Mouse (Mus musculus) myocyte (in vitro differentiated cells): ENCODE measurements around the gene Tmpo. TPM values are rescaled to one million over a fixed set of nuclear protein-coding genes. Genes with fewer than 3 reads are reported as not detected.

ENCODE experiments used
- H3K27me3 ChIP-seq: one replicate; pipeline ENCODE4 v1.6.1; 2011; ENCODE audit not compliant: control insufficient read depth, insufficient read depth, insufficient read length
- H3K36me3 ChIP-seq: one replicate; pipeline ENCODE4 v1.6.1; 2011; ENCODE audit not compliant: control insufficient read depth, insufficient read depth
- H3K4me2 ChIP-seq: one replicate; pipeline ENCODE4 v1.6.1; 2011; ENCODE audit warnings: low read depth, control low read depth
- H3K4me3 ChIP-seq: one replicate; pipeline ENCODE4 v1.5.1; 2011; ENCODE audit warnings: mild to moderate bottlenecking, control low read depth, moderate library complexity
- H3K79me2 ChIP-seq: one replicate; pipeline ENCODE4 v1.6.1; 2011; ENCODE audit not compliant: control insufficient read depth, insufficient read depth
- H3ac ChIP-seq: one replicate; pipeline ENCODE4 v1.6.1; 2011; ENCODE audit not compliant: control insufficient read depth, insufficient read length
- CEBPB ChIP-seq: IDR thresholded peaks from 2 replicates; pipeline ENCODE4 v1.6.1; 2011; ENCODE audit warnings: mild to moderate bottlenecking, moderate library complexity; ENCODE audit not compliant: poor library complexity, insufficient read depth, severe bottlenecking
- E2F4 ChIP-seq: IDR thresholded peaks from one replicate; pipeline ENCODE4 v1.6.1; 2011; ENCODE audit warnings: mild to moderate bottlenecking, control low read depth, moderate library complexity; ENCODE audit not compliant: insufficient read depth
- MAX ChIP-seq: IDR thresholded peaks from one replicate; pipeline ENCODE4 v1.6.1; 2011; ENCODE audit warnings: low read depth, mild to moderate bottlenecking, control low read depth
- MYOD1 ChIP-seq, 3 experiments: IDR thresholded peaks; one replicate each; pipeline ENCODE4 v1.6.1; 2011; ENCODE audit warnings: control low read depth in 2 of 3, low read depth in 2 of 3, mild to moderate bottlenecking in 2 of 3, moderate library complexity in 1 of 3; ENCODE audit not compliant: insufficient read length in 2 of 3, control insufficient read depth in 1 of 3
- MYOG ChIP-seq, 3 experiments: IDR thresholded peaks; one replicate each; pipeline ENCODE4 v1.6.1; 2011; ENCODE audit warnings: control low read depth in 2 of 3, low read depth in 2 of 3, mild to moderate bottlenecking in 2 of 3; ENCODE audit not compliant: insufficient read length in 2 of 3, control insufficient read depth in 1 of 3, insufficient read depth in 1 of 3
- POLR2A ChIP-seq: IDR thresholded peaks from one replicate; pipeline ENCODE4 v1.6.1; 2011; ENCODE audit warnings: low read depth, mild to moderate bottlenecking, control low read depth, moderate library complexity; ENCODE audit not compliant: insufficient read length
- POLR2AphosphoS2 ChIP-seq: IDR thresholded peaks from one replicate; pipeline ENCODE4 v1.6.1; 2011; ENCODE audit warnings: low read depth, control low read depth; ENCODE audit not compliant: insufficient read length
- REST ChIP-seq: IDR thresholded peaks from one replicate; pipeline ENCODE4 v1.6.1; 2011; ENCODE audit warnings: mild to moderate bottlenecking, control low read depth, moderate library complexity; ENCODE audit not compliant: insufficient read depth, insufficient read length
- SRF ChIP-seq: IDR thresholded peaks from one replicate; pipeline ENCODE4 v1.6.1; 2011; ENCODE audit warnings: low read depth; ENCODE audit not compliant: control insufficient read depth, insufficient read length
- TCF12 ChIP-seq: IDR thresholded peaks from one replicate; pipeline ENCODE4 v1.6.1; 2011; ENCODE audit warnings: mild to moderate bottlenecking, control low read depth; ENCODE audit not compliant: poor library complexity, insufficient read depth, severe bottlenecking
- TCF3 ChIP-seq: IDR thresholded peaks from one replicate; pipeline ENCODE4 v1.6.1; 2011; ENCODE audit warnings: low read depth, control low read depth; ENCODE audit not compliant: insufficient read length
- USF1 ChIP-seq: IDR thresholded peaks from one replicate; pipeline ENCODE4 v1.6.1; 2011; ENCODE audit warnings: low read depth, mild to moderate bottlenecking, control low read depth, moderate library complexity
- polyA plus RNA-seq: library from polyadenylated mRNA; unstranded; fragments of >200 nt; fragmentation: generic; extraction: Trizol; gene quantifications from one replicate; pipeline ENCODE4 v1.2.1, GENCODE M21; 2012; ENCODE audit warnings: missing spikeins

The Tmpo gene
- polyA plus RNA-seq, 1 experiment: 55.6 TPM

DNA sequence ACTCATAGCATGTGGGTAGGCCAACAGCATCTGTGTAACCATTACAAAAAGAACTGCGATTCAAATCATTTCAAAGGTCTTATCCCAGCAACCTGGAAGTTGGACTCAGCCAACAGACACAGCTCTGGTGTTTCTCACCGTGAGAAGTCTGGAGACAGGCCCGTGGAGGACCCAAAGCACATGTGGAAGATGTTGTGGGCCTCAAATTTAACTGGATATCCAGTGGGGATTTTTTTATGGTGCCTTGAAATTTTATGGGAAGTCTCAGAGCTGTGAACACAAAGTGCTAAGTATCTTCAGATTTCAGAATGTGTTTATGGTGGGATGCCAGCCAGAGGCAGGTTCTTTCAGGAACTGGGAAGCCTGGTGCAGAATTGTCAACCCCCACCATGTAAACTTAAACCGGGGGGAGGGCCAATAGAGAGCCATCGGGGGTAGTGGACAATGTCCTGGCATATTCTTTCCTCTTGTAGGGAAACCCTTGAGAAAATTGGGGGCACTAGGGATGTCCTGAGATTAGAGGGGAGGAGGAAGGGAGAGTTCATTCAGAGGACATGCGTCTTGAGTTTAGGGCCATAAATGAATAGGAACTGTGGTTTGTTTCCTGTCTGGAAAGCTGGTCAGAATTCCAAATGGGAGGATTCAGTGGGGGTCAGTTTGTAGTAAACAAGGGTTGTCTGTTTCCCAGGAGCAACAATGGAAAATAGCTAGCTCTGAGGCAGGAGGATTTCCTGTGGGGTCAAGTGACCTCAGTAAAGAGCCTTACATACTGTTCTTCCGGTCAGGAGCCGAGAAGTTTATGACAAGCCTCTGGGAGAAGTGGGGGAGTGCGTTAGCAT lies 41.5 kb upstream of the Tmpo start:
- H3K79me2 ChIP-seq: no peaks in the 10 kb centered on the region
- no peak overlapping the region for H3K4me2 ChIP-seq
- no peaks in the 10 kb centered on the region for H3K27me3 ChIP-seq
- TF ChIP-seq MYOG (IDR thresholded peaks at IDR 0.05; ENCODE audit: control insufficient read depth in 1 of 3, insufficient read depth in 1 of 3, insufficient read length in 2 of 3, low read depth in 2 of 3): no peak
- no peak for TF ChIP-seq REST
- TF ChIP-seq POLR2AphosphoS2: no peak
- no peak for TF ChIP-seq MAX
- no peak for TF ChIP-seq E2F4
- TF ChIP-seq SRF: no peak
- TF ChIP-seq USF1: no peak
- TF ChIP-seq POLR2A: no peak
- TF ChIP-seq TCF3: no peak
- TF ChIP-seq MYOD1 (IDR thresholded peaks at IDR 0.05; ENCODE audit: control insufficient read depth in 1 of 3, insufficient read length in 2 of 3, low read depth in 2 of 3): no peak
- no peak for TF ChIP-seq TCF12
- TF ChIP-seq CEBPB: no peak
- no peak overlapping the region for H3K4me3 ChIP-seq
- no peaks in the 10 kb centered on the region for H3K36me3 ChIP-seq
- no peak overlapping the region for H3ac ChIP-seq

DNA sequence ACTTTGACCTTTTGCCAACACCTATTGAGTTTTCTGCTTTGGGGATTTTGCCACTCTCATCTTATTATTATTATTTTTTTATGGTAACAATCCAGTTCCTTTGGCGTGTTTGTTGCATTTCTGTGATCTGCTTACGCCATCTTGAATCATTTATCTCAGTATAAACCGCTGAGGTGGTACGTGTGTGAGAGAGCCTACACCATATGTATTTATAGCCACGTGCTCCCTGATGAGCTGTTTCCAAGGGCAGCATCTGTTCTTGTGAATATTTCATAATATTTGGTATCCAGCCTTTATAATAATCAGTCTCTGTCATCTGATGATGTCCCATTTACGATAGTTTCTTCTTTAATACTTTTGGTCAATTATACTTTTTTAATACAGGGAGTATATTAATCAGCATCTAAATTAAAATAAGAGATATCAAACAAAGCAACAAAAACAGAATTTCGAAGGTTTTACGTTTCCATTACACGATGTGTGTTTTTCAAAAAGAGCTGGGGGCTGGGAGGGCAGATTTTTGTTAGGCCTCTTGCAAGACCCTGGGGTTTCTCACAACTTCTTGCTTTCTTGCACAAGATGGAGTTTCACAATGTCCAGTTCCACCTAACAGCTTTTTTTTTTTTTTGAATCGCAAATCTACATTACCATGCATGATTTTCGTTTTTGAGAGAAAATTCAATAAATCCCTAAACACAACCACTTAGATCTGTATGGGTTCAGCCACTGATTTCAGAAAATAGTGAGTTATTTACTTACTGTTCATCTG lies 28.0 kb upstream of the Tmpo start:
- no peaks in the 10 kb centered on the region for H3K27me3 ChIP-seq
- H3K79me2 ChIP-seq: no peaks in the 10 kb centered on the region
- TF ChIP-seq TCF12 (no peak), CEBPB (no peak), POLR2AphosphoS2 (no peak), MAX (no peak), MYOG (IDR thresholded peaks at IDR 0.05; ENCODE audit: control insufficient read depth in 1 of 3, insufficient read depth in 1 of 3, insufficient read length in 2 of 3, low read depth in 2 of 3) (no peak), TCF3 (no peak), REST (no peak), POLR2A (no peak), E2F4 (no peak), USF1 (no peak), MYOD1 (IDR thresholded peaks at IDR 0.05; ENCODE audit: control insufficient read depth in 1 of 3, insufficient read length in 2 of 3, low read depth in 2 of 3) (no peak), SRF (no peak)
- H3ac ChIP-seq: no peak overlapping the region
- no peak overlapping the region for H3K4me3 ChIP-seq
- no peaks in the 10 kb centered on the region for H3K36me3 ChIP-seq
- H3K4me2 ChIP-seq: no peak overlapping the region

DNA sequence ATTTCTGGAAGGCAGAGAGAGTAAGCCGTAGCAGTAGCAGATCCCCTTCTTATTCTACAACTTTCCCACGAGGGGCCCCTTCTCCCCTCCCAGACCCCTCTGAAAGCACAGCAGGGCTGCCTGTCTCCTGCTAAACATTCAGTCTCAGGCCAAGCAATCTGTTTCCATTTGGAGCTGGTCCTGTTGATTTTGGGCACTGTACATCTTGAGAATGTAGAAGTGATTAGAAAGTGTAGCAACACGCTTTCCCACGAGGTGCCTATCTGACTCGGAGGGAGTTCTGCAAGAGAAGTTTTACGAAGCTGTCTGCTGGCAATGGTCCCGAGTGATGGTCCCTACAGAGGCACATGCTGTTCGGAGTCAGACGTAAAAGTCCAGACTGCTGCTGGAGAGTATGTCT lies 27.3 kb upstream of the Tmpo start:
- TF ChIP-seq MYOD1 (IDR thresholded peaks at IDR 0.05; ENCODE audit: control insufficient read depth in 1 of 3, insufficient read length in 2 of 3, low read depth in 2 of 3): no peak
- TF ChIP-seq MAX: no peak
- TF ChIP-seq USF1: no peak
- TF ChIP-seq POLR2AphosphoS2: no peak
- TF ChIP-seq TCF12: no peak
- TF ChIP-seq E2F4: no peak
- TF ChIP-seq POLR2A: no peak
- no peak for TF ChIP-seq REST
- TF ChIP-seq MYOG (IDR thresholded peaks at IDR 0.05; ENCODE audit: control insufficient read depth in 1 of 3, insufficient read depth in 1 of 3, insufficient read length in 2 of 3, low read depth in 2 of 3): no peak
- no peak for TF ChIP-seq SRF
- no peak overlapping the region for H3K4me3 ChIP-seq
- no peaks in the 10 kb centered on the region for H3K79me2 ChIP-seq
- no peaks in the 10 kb centered on the region for H3K27me3 ChIP-seq
- H3K36me3 ChIP-seq: no peaks in the 10 kb centered on the region
- H3ac ChIP-seq: no peak overlapping the region
- H3K4me2 ChIP-seq: no peak overlapping the region

DNA sequence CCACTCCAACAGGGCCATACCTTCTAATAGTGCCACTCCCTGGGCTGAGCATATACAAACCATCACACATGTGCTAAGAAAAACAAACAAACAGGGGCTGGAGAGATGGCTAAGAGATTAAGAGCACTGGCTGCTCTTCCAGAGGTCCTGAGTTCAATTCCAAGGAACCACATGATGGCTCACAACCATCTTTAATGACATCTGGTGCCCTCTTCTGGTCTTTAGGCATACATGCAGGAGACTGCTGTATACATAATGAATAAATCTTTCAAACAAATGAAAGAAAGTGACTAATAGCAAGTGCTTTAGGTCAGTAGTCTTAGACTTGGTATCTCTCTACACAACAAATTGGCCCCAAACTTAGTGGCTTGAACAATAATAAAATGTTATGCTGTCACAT lies 26.2 kb upstream of the Tmpo start:
- no peak overlapping the region for H3K4me2 ChIP-seq
- H3K36me3 ChIP-seq: no peaks in the 10 kb centered on the region
- no peak overlapping the region for H3ac ChIP-seq
- TF ChIP-seq MYOD1 (IDR thresholded peaks at IDR 0.05; ENCODE audit: control insufficient read depth in 1 of 3, insufficient read length in 2 of 3, low read depth in 2 of 3): no peak
- no peak for TF ChIP-seq USF1
- no peak for TF ChIP-seq TCF3
- no peak for TF ChIP-seq POLR2AphosphoS2
- TF ChIP-seq MAX: no peak
- TF ChIP-seq E2F4: no peak
- no peak overlapping the region for H3K4me3 ChIP-seq
- no peaks in the 10 kb centered on the region for H3K27me3 ChIP-seq
- H3K79me2 ChIP-seq: no peaks in the 10 kb centered on the region
